Mouse (Mus musculus) layer of hippocampus, postnatal 36 days (tissue): ENCODE measurements at regions not wholly inside any gene's neighbourhood (a gene's known extent, or its start where the extent isn't known, plus 50 kb on each side); places are given as distances from the start of the nearest gene placed in this dataset.

Experiments used
- DNase-seq, 2 experiments: peaks; one replicate each; pipeline ENCODE4 v3.0.0; 2022

GRCm38 (mm10) chr7:83482254-83482653 is 102.5 kb upstream of the Tmc3 start:
- no peak for DNase-seq

GRCm38 (mm10) chr7:83482671-83483304 is 101.9 kb upstream of the Tmc3 start:
- no peak for DNase-seq

- DNase-seq = no peak
Observed at GRCm38 (mm10) chr7:83486156-83486750, 98.5 kb upstream of the Tmc3 start.

GRCm38 (mm10) chr7:83489790-83490189 is 94.9 kb upstream of the Tmc3 start:
- DNase-seq = peak in 1 of 2 experiments; percentile 30

DNA sequence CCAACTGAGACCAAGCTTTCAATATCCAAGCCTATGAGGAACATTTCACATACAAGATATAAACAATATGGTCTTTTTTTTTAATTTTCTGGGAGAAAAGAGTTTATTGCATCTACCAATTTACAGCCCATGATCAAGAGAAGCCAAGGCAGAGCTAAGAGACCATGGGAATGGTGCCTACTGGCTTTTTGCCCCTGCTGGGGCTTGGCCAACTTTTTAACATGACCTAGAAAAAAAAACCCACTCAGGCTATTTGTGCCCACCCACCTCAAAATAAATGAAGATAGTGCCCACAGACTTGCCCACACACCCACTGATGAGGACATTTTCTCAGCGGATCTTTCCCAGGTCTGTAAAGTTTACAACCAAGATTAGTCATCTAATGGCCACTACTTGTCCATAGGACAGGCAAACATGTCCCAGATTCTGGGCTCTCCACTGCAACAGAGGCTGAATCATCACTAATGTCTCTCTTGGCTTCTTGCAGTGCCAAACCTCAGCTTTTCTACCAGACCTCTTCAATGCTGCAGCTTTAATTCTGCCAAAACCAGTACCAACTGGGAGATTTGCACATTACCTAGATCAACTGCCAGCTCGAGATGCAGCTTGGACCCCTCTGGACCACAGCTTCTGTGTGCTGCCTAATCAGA is 79.6 kb upstream of the Tmc3 start:
- no peak for DNase-seq

- no peak for DNase-seq
Observed at GRCm38 (mm10) chr7:83516295-83516694, 68.4 kb upstream of the Tmc3 start.

DNA sequence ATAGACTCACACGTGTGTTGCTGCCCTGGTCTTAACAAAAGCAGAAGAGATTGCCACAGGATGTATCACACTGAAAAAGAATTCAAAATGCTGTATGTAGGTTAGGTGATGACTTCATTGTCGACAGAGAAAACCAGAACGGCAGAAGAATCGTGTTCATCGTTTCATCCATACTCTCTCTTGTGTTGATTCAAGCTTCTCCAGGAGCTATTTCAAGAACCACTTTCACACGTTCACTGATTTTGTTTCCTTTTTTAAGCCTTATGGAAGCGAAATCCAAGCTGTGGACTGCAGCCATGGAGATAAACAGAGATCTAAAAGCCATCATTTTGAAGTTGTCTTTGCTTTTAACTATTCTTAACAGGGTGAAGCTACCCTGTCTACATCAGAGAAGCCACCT is 63.2 kb upstream of the Tmc3 start:
- no peak for DNase-seq
